Mouse (Mus musculus) MEL (cell line): ENCODE results near the gene Tnf. TPM values are rescaled to one million over a fixed set of nuclear protein-coding genes. Genes with fewer than 3 reads are reported as not detected.

ENCODE experiments used
- DNase-seq: peaks from one replicate; pipeline ENCODE4 v3.0.0; 2011; ENCODE audit warnings: low read depth, low spot score
- H3K27ac ChIP-seq: 2 replicates; pipeline ENCODE4 v1.5.1; 2012; ENCODE audit warnings: low read depth, mild to moderate bottlenecking, control low read depth, low read length, moderate library complexity; ENCODE audit not compliant: control insufficient read depth
- H3K27me3 ChIP-seq, 2 experiments: fragments of 150-350 bp in 1 of 2; sonication (generic) in 1 of 2; 2 replicates each; pipeline ENCODE4 v1.6.1; 2012; ENCODE audit warnings: low read length in 2 of 2, mild to moderate bottlenecking in 2 of 2, improper control_type of control experiment in 1 of 2, moderate library complexity in 1 of 2; ENCODE audit not compliant: insufficient read depth in 2 of 2, control insufficient read depth in 1 of 2
- H3K36me3 ChIP-seq, 2 experiments: 2 replicates each; pipeline ENCODE4 v1.6.1; 2012 to 2014; ENCODE audit warnings: low read length in 2 of 2, improper control_type of control experiment in 1 of 2, inconsistent platforms in 1 of 2, mild to moderate bottlenecking in 1 of 2; ENCODE audit not compliant: insufficient read depth in 2 of 2, control insufficient read depth in 1 of 2
- H3K4me1 ChIP-seq, 2 experiments: fragments of 150-350 bp in 1 of 2; sonication (generic) in 1 of 2; 2 replicates each; pipeline ENCODE4 v1.6.1; 2012; ENCODE audit warnings: low read length in 2 of 2, improper control_type of control experiment in 1 of 2, mild to moderate bottlenecking in 1 of 2; ENCODE audit not compliant: insufficient read depth in 2 of 2, control insufficient read depth in 1 of 2
- H3K4me3 ChIP-seq, 2 experiments: fragments of 150-350 bp in 1 of 2; sonication (generic) in 1 of 2; 2 replicates each; pipeline ENCODE4 v1.5.1; 2012; ENCODE audit warnings: low read depth in 2 of 2, low read length in 2 of 2, mild to moderate bottlenecking in 2 of 2, moderate library complexity in 2 of 2, control low read depth in 1 of 2, improper control_type of control experiment in 1 of 2; ENCODE audit not compliant: control insufficient read depth in 1 of 2, insufficient read depth in 1 of 2
- H3K79me2 ChIP-seq: 2 replicates; pipeline ENCODE4 v1.6.1; 2012; ENCODE audit warnings: mild to moderate bottlenecking, low read length, moderate library complexity; ENCODE audit not compliant: control insufficient read depth, poor library complexity, insufficient read depth
- H3K9ac ChIP-seq: 2 replicates; pipeline ENCODE4 v1.6.1; 2012; ENCODE audit warnings: low read depth, mild to moderate bottlenecking, control low read depth, low read length, moderate library complexity; ENCODE audit not compliant: control insufficient read depth, poor library complexity, severe bottlenecking
- H3K9me3 ChIP-seq: fragments of 150-350 bp; sonication (generic); replicated peaks from 2 replicates; pipeline ENCODE4 v1.6.1; 2012; ENCODE audit warnings: mild to moderate bottlenecking, low read length, improper control_type of control experiment, moderate library complexity; ENCODE audit not compliant: insufficient read depth
- BHLHE40 ChIP-seq: IDR thresholded peaks from 2 replicates; pipeline ENCODE4 v1.6.1; 2012; ENCODE audit warnings: low read depth, mild to moderate bottlenecking, inconsistent platforms, low read length, improper control_type of control experiment, borderline replicate concordance
- CHD1 ChIP-seq: IDR thresholded peaks from 2 replicates; pipeline ENCODE4 v1.6.1; 2012; ENCODE audit warnings: low read depth, mild to moderate bottlenecking, inconsistent platforms, low read length, improper control_type of control experiment
- CHD2 ChIP-seq: IDR thresholded peaks from 2 replicates; pipeline ENCODE4 v1.6.1; 2011; ENCODE audit warnings: low read length, improper control_type of control experiment
- CTCF ChIP-seq, 3 experiments: IDR thresholded peaks in 2 of 3; conservative IDR thresholded peaks in 1 of 3; 2 replicates each; pipeline ENCODE4 v1.5.1; 2011 to 2012; ENCODE audit warnings: low read length in 3 of 3, low read depth in 2 of 3, mild to moderate bottlenecking in 2 of 3, improper control_type of control experiment in 1 of 3, inconsistent platforms in 1 of 3, mixed read lengths in 1 of 3, moderate library complexity in 1 of 3; ENCODE audit not compliant: control insufficient read depth in 1 of 3, insufficient read depth in 1 of 3, poor library complexity in 1 of 3, severe bottlenecking in 1 of 3
- ELF1 ChIP-seq: IDR thresholded peaks from 2 replicates; pipeline ENCODE4 v1.6.1; 2014; ENCODE audit warnings: low read depth, mild to moderate bottlenecking, inconsistent platforms, low read length, improper control_type of control experiment, moderate library complexity
- EP300 ChIP-seq, 2 experiments: IDR thresholded peaks; 2 replicates each; pipeline ENCODE4 v1.6.1; 2011; ENCODE audit warnings: improper control_type of control experiment in 2 of 2, low read length in 2 of 2, low read depth in 1 of 2, mild to moderate bottlenecking in 1 of 2
- ETS1 ChIP-seq: IDR thresholded peaks from 2 replicates; pipeline ENCODE4 v1.6.1; 2012; ENCODE audit warnings: low read depth, mild to moderate bottlenecking, inconsistent platforms, low read length, improper control_type of control experiment, moderate library complexity
- GABPA ChIP-seq: IDR thresholded peaks from 2 replicates; pipeline ENCODE4 v1.6.1; 2012; ENCODE audit warnings: low read depth, mild to moderate bottlenecking, inconsistent platforms, low read length, improper control_type of control experiment, moderate library complexity
- GATA1 ChIP-seq: IDR thresholded peaks from 2 replicates; pipeline ENCODE4 v1.6.1; 2011; ENCODE audit warnings: low read depth, low read length, improper control_type of control experiment
- HCFC1 ChIP-seq: IDR thresholded peaks from 2 replicates; pipeline ENCODE4 v1.6.1; 2012; ENCODE audit warnings: low read depth, mild to moderate bottlenecking, inconsistent platforms, low read length, improper control_type of control experiment, moderate library complexity
- JUND ChIP-seq: IDR thresholded peaks from 2 replicates; pipeline ENCODE4 v1.6.1; 2011; ENCODE audit warnings: low read depth, mild to moderate bottlenecking, improper control_type of control experiment, low read length
- MAX ChIP-seq: IDR thresholded peaks from 2 replicates; pipeline ENCODE4 v1.6.1; 2011; ENCODE audit warnings: low read length, improper control_type of control experiment
- MEF2A ChIP-seq: IDR thresholded peaks from 2 replicates; pipeline ENCODE4 v1.6.1; 2014; ENCODE audit warnings: low read depth, mild to moderate bottlenecking, inconsistent platforms, low read length, improper control_type of control experiment; ENCODE audit not compliant: poor library complexity, insufficient replicate concordance, severe bottlenecking; ENCODE audit errors: extremely low read depth
- MXI1 ChIP-seq: IDR thresholded peaks from 2 replicates; pipeline ENCODE4 v1.6.1; 2011; ENCODE audit warnings: mild to moderate bottlenecking, low read depth, low read length, improper control_type of control experiment
- MYC ChIP-seq: IDR thresholded peaks from 2 replicates; pipeline ENCODE4 v1.6.1; 2011; ENCODE audit warnings: low read depth, mild to moderate bottlenecking, low read length, improper control_type of control experiment, moderate library complexity
- NRF1 ChIP-seq: IDR thresholded peaks from 2 replicates; pipeline ENCODE4 v1.6.1; 2014; ENCODE audit warnings: low read depth, mild to moderate bottlenecking, inconsistent platforms, low read length, improper control_type of control experiment, moderate library complexity; ENCODE audit not compliant: poor library complexity, insufficient read depth, severe bottlenecking
- POLR2A ChIP-seq, 2 experiments: IDR thresholded peaks; 2 replicates each; pipeline ENCODE4 v1.6.1; 2011 to 2012; ENCODE audit warnings: low read length in 2 of 2, mild to moderate bottlenecking in 2 of 2, control low read depth in 1 of 2, improper control_type of control experiment in 1 of 2, low read depth in 1 of 2, moderate library complexity in 1 of 2; ENCODE audit not compliant: control insufficient read depth in 1 of 2, insufficient read depth in 1 of 2, poor library complexity in 1 of 2
- POLR2AphosphoS2 ChIP-seq: IDR thresholded peaks from 2 replicates; pipeline ENCODE4 v1.6.1; 2011; ENCODE audit warnings: low read length, improper control_type of control experiment
- RAD21 ChIP-seq: IDR thresholded peaks from 2 replicates; pipeline ENCODE4 v1.6.1; 2011; ENCODE audit warnings: mild to moderate bottlenecking, low read depth, low read length, improper control_type of control experiment
- RCOR1 ChIP-seq: IDR thresholded peaks from 2 replicates; pipeline ENCODE4 v1.6.1; 2012; ENCODE audit warnings: low read depth, mild to moderate bottlenecking, inconsistent platforms, low read length, improper control_type of control experiment
- SIN3A ChIP-seq: IDR thresholded peaks from 2 replicates; pipeline ENCODE4 v1.6.1; 2012; ENCODE audit warnings: low read length, improper control_type of control experiment, inconsistent platforms
- SMC3 ChIP-seq: IDR thresholded peaks from 2 replicates; pipeline ENCODE4 v1.6.1; 2011; ENCODE audit warnings: low read depth, low read length, improper control_type of control experiment
- TBP ChIP-seq: IDR thresholded peaks from 2 replicates; pipeline ENCODE4 v1.8.0; 2011; ENCODE audit warnings: low read depth, low read length, improper control_type of control experiment
- TCF12 ChIP-seq: IDR thresholded peaks from 2 replicates; pipeline ENCODE4 v1.6.1; 2014; ENCODE audit warnings: low read depth, mild to moderate bottlenecking, inconsistent platforms, low read length, improper control_type of control experiment, moderate library complexity
- UBTF ChIP-seq: IDR thresholded peaks from 2 replicates; pipeline ENCODE4 v1.6.1; 2012; ENCODE audit warnings: low read depth, mild to moderate bottlenecking, inconsistent platforms, low read length, improper control_type of control experiment, moderate library complexity, borderline replicate concordance; ENCODE audit not compliant: insufficient read depth
- ZC3H11A ChIP-seq: IDR thresholded peaks from 2 replicates; pipeline ENCODE4 v1.6.1; 2012; ENCODE audit warnings: low read depth, mild to moderate bottlenecking, inconsistent platforms, low read length, improper control_type of control experiment
- ZKSCAN1 ChIP-seq: IDR thresholded peaks from 2 replicates; pipeline ENCODE4 v1.6.1; 2012; ENCODE audit warnings: low read depth, mild to moderate bottlenecking, inconsistent platforms, low read length, improper control_type of control experiment, moderate library complexity
- ZMIZ1 ChIP-seq: IDR thresholded peaks from 2 replicates; pipeline ENCODE4 v1.6.1; 2012; ENCODE audit warnings: low read depth, mild to moderate bottlenecking, inconsistent platforms, low read length, improper control_type of control experiment, moderate library complexity
- ZNF384 ChIP-seq: IDR thresholded peaks from 2 replicates; pipeline ENCODE4 v1.6.1; 2012; ENCODE audit warnings: low read depth, mild to moderate bottlenecking, inconsistent platforms, low read length, improper control_type of control experiment
- polyA plus RNA-seq, 2 experiments: library from polyadenylated mRNA; stranded (reverse) in 1 of 2; unstranded in 1 of 2; fragments of >175 nt in 1 of 2; fragments of >200 nt in 1 of 2; gene quantifications; 2 replicates each; pipeline versions ENCODE4 v1.2.1 to v1.2.4; 2012; ENCODE audit warnings: low replicate concordance in 2 of 2, low read depth in 1 of 2; ENCODE audit not compliant: insufficient read length in 2 of 2, insufficient read depth in 1 of 2, missing spikeins in 1 of 2
- total RNA-seq: library from RNA; depleted of rRNA; stranded (reverse); fragments of 300-350 nt; gene quantifications from 2 replicates; pipeline ENCODE4 v1.2.3, GENCODE M21; 2012

Tnf gene
- total and polyA plus RNA-seq, 3 experiments = 1.2 to 2.0 TPM; not detected in 1

DNA sequence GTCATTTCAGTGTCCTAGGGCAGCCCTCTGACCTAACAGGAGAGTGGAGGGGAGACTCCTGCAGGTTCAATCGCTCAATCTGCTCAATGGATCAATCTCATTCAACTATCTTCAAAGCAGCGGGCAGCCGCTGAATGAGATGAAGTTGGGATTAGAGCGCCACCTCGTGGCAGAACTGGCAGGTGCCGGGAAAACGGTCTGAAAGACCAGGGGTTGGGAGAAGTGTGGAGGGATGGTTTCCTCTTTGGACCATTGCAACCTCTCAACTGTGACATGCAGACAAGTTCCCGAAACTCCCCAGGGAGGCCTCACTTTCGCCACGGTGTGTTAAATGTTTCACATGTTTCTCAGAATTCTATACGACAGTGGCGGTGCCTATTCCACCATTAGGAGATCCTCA is 30.2 kb upstream of the Tnf start:
- H3K79me2 ChIP-seq = peaks cover 27% of the 10 kb centered on the region
- H3K9me3 ChIP-seq = no peaks in the 10 kb centered on the region
- H3K4me1 ChIP-seq = peaks cover 0 to 9% of the 10 kb centered on the region in 2 experiments; a peak in 2 of 4 replicates
- peak; percentile 24; the same call in 1 of the 2 replicates for TF ChIP-seq ZNF384
- TF ChIP-seq SMC3 = peak; percentile 96
- TF ChIP-seq CHD2 = no peak
- TF ChIP-seq HCFC1 = 0 out of 2 replicates have a peak, but pooled peaks have one; percentile 21
- no peak for TF ChIP-seq MXI1
- TF ChIP-seq ELF1 = 0 out of 2 replicates have a peak, but pooled peaks have one; percentile 13
- TF ChIP-seq SIN3A = peak; percentile 65; the same call in 1 of the 2 replicates
- no peak for TF ChIP-seq JUND
- peak; percentile 85 to 93 (median 89) for TF ChIP-seq CTCF (IDR thresholded peaks at IDR 0.05 in 2 of 3, conservative IDR thresholded peaks at IDR 0.05 in 1 of 3; ENCODE audit: control insufficient read depth in 1 of 3, insufficient read depth in 1 of 3, low read depth in 2 of 3, low read length in 3 of 3, poor library complexity in 1 of 3, severe bottlenecking in 1 of 3)
- TF ChIP-seq MAX = peak; percentile 29; the same call in 1 of the 2 replicates
- TF ChIP-seq GABPA = no peak
- peak; percentile 86 for TF ChIP-seq ZC3H11A
- no peak for TF ChIP-seq GATA1
- TF ChIP-seq TCF12 = no peak
- TF ChIP-seq ZMIZ1 = no peak
- no peak for TF ChIP-seq EP300 (IDR thresholded peaks at IDR 0.05; ENCODE audit: low read depth in 1 of 2, low read length in 2 of 2)
- TF ChIP-seq CHD1 = no peak
- TF ChIP-seq POLR2AphosphoS2 = no peak
- peak; percentile 83 for TF ChIP-seq RAD21
- TF ChIP-seq ETS1 = no peak
- no peak for TF ChIP-seq MEF2A
- TF ChIP-seq TBP = no peak
- TF ChIP-seq BHLHE40 = no peak
- no peak for TF ChIP-seq POLR2A (IDR thresholded peaks at IDR 0.05; ENCODE audit: control insufficient read depth in 1 of 2, insufficient read depth in 1 of 2, low read depth in 1 of 2, low read length in 2 of 2, poor library complexity in 1 of 2)
- 0 out of 2 replicates have a peak, but pooled peaks have one; percentile 37 for TF ChIP-seq MYC
- no peak for TF ChIP-seq UBTF
- TF ChIP-seq NRF1 = no peak
- TF ChIP-seq ZKSCAN1 = no peak
- no peak for TF ChIP-seq RCOR1
- H3K27ac ChIP-seq = no peak overlapping the region
- DNase-seq = peak; percentile 78
- H3K9ac ChIP-seq = no peak overlapping the region
- H3K36me3 ChIP-seq = peaks cover 6 to 13% of the 10 kb centered on the region in 2 experiments
- no peaks in the 10 kb centered on the region for H3K27me3 ChIP-seq
- H3K4me3 ChIP-seq = no peak overlapping the region
